Mouse (Mus musculus) cortical plate, adult 2 months (tissue): ENCODE results near the gene Tnk1.

Experiments
- CTCF ChIP-seq: fragments of 200-500 bp; IDR thresholded peaks from 2 replicates; pipeline ENCODE4 v1.5.1; 2011; ENCODE audit warnings: mild to moderate bottlenecking, control low read depth, low read length; ENCODE audit not compliant: insufficient read depth; ENCODE audit errors: extremely low read depth
- POLR2A ChIP-seq: fragments of 200-500 bp; IDR thresholded peaks from 2 replicates; pipeline ENCODE4 v1.6.1; 2011; ENCODE audit warnings: mild to moderate bottlenecking, low read length, control low read depth; ENCODE audit not compliant: insufficient read depth; ENCODE audit errors: extremely low read depth

DNA sequence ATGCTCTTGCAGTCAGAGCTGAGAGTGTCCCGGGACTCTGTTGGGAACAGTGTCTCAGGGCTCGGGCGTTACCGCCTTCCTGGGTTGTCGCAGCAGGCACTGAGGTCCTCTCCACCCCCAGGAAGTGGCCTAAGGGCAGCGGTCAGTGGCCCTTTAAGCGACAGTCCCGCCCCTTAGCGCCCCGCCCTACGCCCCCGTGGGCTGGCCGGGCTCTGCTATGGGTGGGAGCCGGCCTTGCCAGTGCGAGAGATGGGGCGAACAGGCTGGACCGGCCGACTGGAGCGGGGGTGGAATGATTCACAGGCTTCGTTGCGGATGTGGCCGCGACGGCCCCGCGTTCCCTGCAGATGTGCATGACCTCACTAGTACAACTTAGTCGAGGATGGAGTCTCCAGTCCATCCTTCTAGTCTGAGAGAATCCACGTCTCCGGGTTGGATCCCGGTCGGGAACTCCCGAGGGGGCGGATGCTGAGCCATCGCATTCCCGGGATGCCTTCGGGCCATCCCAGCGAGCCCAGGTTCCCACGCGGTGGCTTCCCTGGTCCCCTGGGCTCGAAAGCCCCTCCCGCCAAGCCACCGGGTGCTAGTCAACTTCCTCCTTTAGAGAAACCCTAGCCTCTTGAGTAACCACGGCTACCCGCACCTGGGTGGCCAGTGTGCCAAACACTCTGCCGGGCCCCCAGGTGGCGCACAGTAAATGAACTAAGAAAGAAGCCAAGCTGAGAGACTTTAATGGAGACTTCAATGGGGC is 22.5 kb upstream of the Tnk1 start, which contains the start of gene Kctd11:
- TF ChIP-seq CTCF (no peak), POLR2A (peak; percentile 70)
